ENCODE assay signal across 8 mouse cellular contexts in the genomic region with DNA sequence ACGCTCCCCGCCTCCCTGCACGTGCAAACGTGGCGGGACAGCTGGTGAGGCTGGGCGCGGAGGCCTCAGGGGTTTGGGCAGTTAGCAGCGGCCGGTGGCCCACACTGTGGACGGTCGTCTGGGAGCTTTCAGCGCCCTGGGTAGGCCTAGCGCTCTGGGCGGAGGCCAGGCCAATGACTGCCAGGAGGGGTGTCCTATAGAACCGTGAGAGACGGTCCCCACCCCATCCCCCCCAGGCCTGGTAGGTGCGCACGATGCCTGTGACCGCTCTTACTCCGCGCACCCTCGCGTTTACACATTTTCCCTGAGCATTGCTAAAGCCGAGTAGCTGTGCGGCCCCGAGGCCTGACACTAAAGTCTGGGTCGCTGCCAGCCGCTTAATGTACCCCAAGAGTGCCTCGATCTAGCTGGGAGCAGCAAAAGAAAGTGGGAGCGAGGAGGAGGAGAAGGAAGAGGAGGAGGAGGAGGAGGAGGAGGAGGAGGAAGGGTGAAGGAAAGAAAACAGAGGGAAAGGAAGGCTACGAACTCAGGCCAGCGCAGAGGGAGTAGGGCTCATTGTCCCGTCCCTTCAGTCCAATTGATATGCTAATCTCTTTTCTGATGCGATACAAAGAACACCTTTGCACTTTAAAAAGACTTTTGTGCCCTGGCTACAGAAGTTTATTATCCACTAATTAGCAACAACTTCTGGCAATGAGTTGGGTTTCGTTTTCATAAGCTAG.
DNase-seq lines count a peak whose midpoint lies in the region; ATAC-seq and TF ChIP-seq lines count a peak whose summit lies in the region.

No protein-coding gene starts in this region.

- peaks cover 35% of the 10 kb centered on the region for H3K27me3 ChIP-seq in lung, postnatal 0 days (replicated peaks; ENCODE audit: insufficient read depth, low read length)
- peaks cover 57% of the 10 kb centered on the region for H3K27me3 ChIP-seq in intestine, embryonic 16.5 days (replicated peaks; ENCODE audit: control insufficient read depth, insufficient read depth, low read length)
- no peaks in the 10 kb centered on the region for H3K27me3 ChIP-seq in neural tube, embryonic 13.5 days
- H3K27me3 ChIP-seq in kidney, adult 2 months (replicated peaks; ENCODE audit: control insufficient read depth, insufficient read depth, low read length): peaks cover 2% of the 10 kb centered on the region; the same call in 1 of the 2 replicates

- no peak overlapping the region for H3K27ac ChIP-seq in lung, postnatal 0 days (ENCODE audit: low read length)
- H3K27ac ChIP-seq in intestine, embryonic 16.5 days (ENCODE audit: low read length): no peak overlapping the region
- H3K27ac ChIP-seq in neural tube, embryonic 13.5 days (replicated peaks): peak overlapping the region; percentile 100
- no peak overlapping the region for H3K27ac ChIP-seq in kidney, adult 2 months (ENCODE audit: insufficient read depth, low read depth, low read length)

- H3K9me3 ChIP-seq in lung, postnatal 0 days (ENCODE audit: low read length): no peaks in the 10 kb centered on the region
- H3K9me3 ChIP-seq in intestine, embryonic 16.5 days (ENCODE audit: control insufficient read depth, low read length): no peaks in the 10 kb centered on the region
- H3K9me3 ChIP-seq in neural tube, embryonic 13.5 days: no peaks in the 10 kb centered on the region

- H3K4me3 ChIP-seq in lung, postnatal 0 days (ENCODE audit: low read depth, low read length): peak overlapping the region; percentile 36
- peak overlapping the region; percentile 53 for H3K4me3 ChIP-seq in intestine, embryonic 16.5 days (ENCODE audit: low read length)
- peak overlapping the region; percentile 70 for H3K4me3 ChIP-seq in neural tube, embryonic 13.5 days
- H3K4me3 ChIP-seq in kidney, adult 2 months (ENCODE audit: insufficient read depth, low read depth, low read length): no peak overlapping the region

- TF ChIP-seq EP300 in lung, postnatal 0 days (IDR thresholded peaks at IDR 0.05): no peak

- no peaks in the 10 kb centered on the region for H3K36me3 ChIP-seq in lung, postnatal 0 days (ENCODE audit: insufficient read depth, low read length)
- no peaks in the 10 kb centered on the region for H3K36me3 ChIP-seq in intestine, embryonic 16.5 days (ENCODE audit: control insufficient read depth, insufficient read depth, low read length)
- no peaks in the 10 kb centered on the region for H3K36me3 ChIP-seq in neural tube, embryonic 13.5 days
- no peaks in the 10 kb centered on the region for H3K36me3 ChIP-seq in kidney, adult 2 months (ENCODE audit: control insufficient read depth, insufficient read depth, low read length)

- H3K4me1 ChIP-seq in lung, postnatal 0 days (ENCODE audit: insufficient read depth, low read depth, low read length): no peaks in the 10 kb centered on the region
- peaks cover 5% of the 10 kb centered on the region for H3K4me1 ChIP-seq in intestine, embryonic 16.5 days (ENCODE audit: control insufficient read depth, insufficient read depth, low read length)
- H3K4me1 ChIP-seq in neural tube, embryonic 13.5 days (replicated peaks): peaks cover 39% of the 10 kb centered on the region
- H3K4me1 ChIP-seq in kidney, adult 2 months (ENCODE audit: control insufficient read depth, insufficient read depth, low read length): no peaks in the 10 kb centered on the region; the same call in 1 of the 2 replicates

- peak; percentile 43; the same call in 1 of the 2 replicates for ATAC-seq in lung, postnatal 0 days
- ATAC-seq in intestine, embryonic 16.5 days: peak; percentile 74
- ATAC-seq in neural tube, embryonic 13.5 days (ENCODE audit: low read depth): peak; percentile 76
- no peak for ATAC-seq in CD4-positive, CD25-positive, alpha-beta regulatory T cell, adult 4 months

- no peak for DNase-seq in lung, postnatal 0 days (ENCODE audit: low spot score)
- no peak for DNase-seq in lung, postnatal 36 days
- DNase-seq in embryo, embryonic 11 days: peak; percentile 69
- DNase-seq in kidney, adult 2 months: no peak
- no peak for DNase-seq in layer of hippocampus, adult 9-10 months (ENCODE audit: low spot score)

- H3K4me2 ChIP-seq in lung, postnatal 0 days (replicated peaks; ENCODE audit: low read depth, low read length): peak overlapping the region; percentile 61
- peak overlapping the region; percentile 85 for H3K4me2 ChIP-seq in intestine, embryonic 16.5 days (ENCODE audit: low read depth, low read length)
- H3K4me2 ChIP-seq in neural tube, embryonic 13.5 days: peak overlapping the region; percentile 97

- TF ChIP-seq POLR2A in kidney, adult 2 months (IDR thresholded peaks at IDR 0.05; ENCODE audit: low read depth, low read length): no peak

- H3K9ac ChIP-seq in lung, postnatal 0 days (replicated peaks; ENCODE audit: low read depth): no peak overlapping the region
- peak overlapping the region; percentile 45; the same call in 1 of the 2 replicates for H3K9ac ChIP-seq in intestine, embryonic 16.5 days (ENCODE audit: low read depth, low read length)
- peak overlapping the region; percentile 100 for H3K9ac ChIP-seq in neural tube, embryonic 13.5 days

- 2% methylated on average over 30 of the region's 35 CpGs for WGBS in lung, postnatal 0 days
- 4% methylated on average over 35 of the region's 35 CpGs for WGBS in intestine, embryonic 16.5 days
- WGBS in neural tube, embryonic 13.5 days: under 1% methylated on average over 35 of the region's 35 CpGs
- 3% methylated on average over 34 of the region's 35 CpGs for WGBS in kidney, adult 2 months

- no peak for TF ChIP-seq CTCF in lung, postnatal 0 days (IDR thresholded peaks at IDR 0.05)
- TF ChIP-seq CTCF in kidney, adult 2 months (conservative IDR thresholded peaks at IDR 0.05; ENCODE audit: insufficient read depth, insufficient read length, low read depth, low read length): no peak
